Mouse (Mus musculus) gastrocnemius, adult 2 months (tissue): ENCODE data around the gene 9130019O22Rik. TPM values are rescaled to one million over a fixed set of nuclear protein-coding genes. Genes with fewer than 3 reads are reported as not detected.
"Not testable (repeated sequence)": the region's sequence is repeated elsewhere in the genome, so short reads cannot be mapped to it uniquely, and the experiment has no call there.

Experiments used
- DNase-seq: peaks from one replicate; pipeline ENCODE4 v3.0.0; 2022
- H3K27ac ChIP-seq: fragments of 200-600 bp; 2 replicates; pipeline ENCODE4 v1.8.1; 2022; ENCODE audit warnings: mild to moderate bottlenecking
- H3K4me3 ChIP-seq: fragments of 200-600 bp; 2 replicates; pipeline ENCODE4 v1.8.1; 2022; ENCODE audit warnings: mild to moderate bottlenecking, moderate library complexity
- CTCF ChIP-seq: fragments of 200-600 bp; IDR thresholded peaks from 2 replicates; pipeline ENCODE4 v1.8.1; 2022; ENCODE audit warnings: antibody characterized with exemption, mild to moderate bottlenecking, moderate library complexity
- intact Hi-C: fragments of 180-260 bp; cut with DNase I; formaldehyde crosslinking; loops from one replicate; pipeline ENCODE4 v1.15.1; 2025
- total RNA-seq, 2 experiments: library from RNA; stranded (reverse); gene quantifications; 2 replicates each; pipeline ENCODE4 v1.2.3; 2021

The 9130019O22Rik gene
- total RNA-seq, 2 experiments from 2014 or later, result 1.6 to 2.4 TPM

DNA sequence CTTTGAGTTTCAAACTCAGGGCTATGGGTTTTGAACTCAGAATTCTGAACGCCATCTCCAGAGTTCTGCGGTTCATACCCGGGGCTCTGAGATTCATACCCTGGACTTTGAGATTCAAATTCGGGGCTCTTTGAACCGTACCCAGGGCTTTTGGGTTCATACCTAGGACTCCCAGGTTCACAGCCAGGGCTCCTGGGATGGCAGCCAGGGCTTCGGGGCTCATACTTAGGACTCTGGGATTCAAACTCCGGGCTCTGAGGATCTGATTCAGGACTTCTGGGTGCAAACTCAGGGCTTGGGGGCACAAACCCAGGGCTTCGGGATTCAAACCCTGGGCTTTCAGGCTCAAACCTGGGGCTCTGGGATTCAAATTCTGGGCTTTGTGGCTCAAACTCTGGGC is 42.6 kb downstream of the 9130019O22Rik start:
- Histone ChIP-seq H3K27ac (peak overlapping the region; percentile 100), H3K4me3 (peak overlapping the region; percentile 77)
- no peak for TF ChIP-seq CTCF
- no peak for DNase-seq
- intact Hi-C loops, result loop anchor here (5.0 kb wide), 1 partner anchor 72 kb away; the partner anchor contains the start of gene Sephs2

DNA sequence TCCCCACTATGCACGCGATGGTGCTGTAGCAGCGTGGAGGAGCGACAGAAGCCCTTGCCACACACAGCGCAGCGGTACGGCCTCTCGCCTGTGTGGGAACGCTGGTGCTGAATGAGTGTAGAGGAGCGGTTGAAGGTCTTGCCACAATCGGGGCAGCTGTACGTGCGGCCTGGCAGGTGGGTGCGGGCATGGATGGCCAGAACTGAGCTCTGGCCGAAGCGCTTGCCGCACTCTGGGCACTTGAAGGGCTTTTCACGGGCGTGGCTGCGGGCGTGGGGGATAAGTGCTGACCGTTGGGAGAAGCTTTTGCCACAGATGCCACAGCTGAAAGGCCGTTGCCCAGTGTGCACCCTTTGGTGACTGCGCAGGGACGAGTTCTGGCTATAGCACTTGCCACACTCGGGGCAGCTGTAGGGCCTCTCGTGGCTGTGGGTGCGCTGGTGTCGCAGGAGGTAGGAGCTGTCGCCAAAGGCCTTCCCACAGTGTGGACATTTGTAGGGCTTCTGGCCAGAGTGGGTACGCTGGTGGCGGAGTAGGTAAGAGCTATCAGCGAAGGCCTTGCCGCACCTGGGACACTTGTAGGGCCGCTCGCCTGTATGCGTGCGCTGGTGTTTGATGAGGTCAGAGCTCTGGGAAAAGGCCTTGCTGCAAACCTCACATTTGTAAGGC is 43.5 kb downstream of the 9130019O22Rik start:
- no peak for DNase-seq
- no peak for TF ChIP-seq CTCF
- Histone ChIP-seq H3K27ac (no peak overlapping the region), H3K4me3 (no peak overlapping the region)
- intact Hi-C loops, result loop anchor here (5.0 kb wide), 1 partner anchor 71 kb away; the partner anchor contains the start of gene Sephs2

DNA sequence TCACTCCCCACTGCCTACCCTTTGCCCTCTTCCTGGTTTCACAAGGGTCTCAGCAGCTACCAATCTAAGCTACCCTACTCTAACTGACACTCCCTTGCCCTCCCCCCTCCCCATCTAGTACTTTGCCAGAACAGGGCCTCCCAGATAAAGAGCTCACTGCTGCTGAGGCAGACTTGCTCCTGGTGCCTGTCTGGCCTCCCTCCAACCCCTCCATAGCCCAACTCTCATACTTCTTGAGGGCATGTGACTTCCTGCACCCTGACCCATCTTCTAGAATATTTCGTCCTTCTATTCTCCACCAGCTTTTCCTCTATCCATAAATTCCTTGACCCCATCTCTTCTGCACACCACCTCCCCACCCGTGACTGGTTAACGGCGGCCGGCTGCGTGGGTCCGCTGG is 44.1 kb downstream of the 9130019O22Rik start:
- no peak for DNase-seq
- Histone ChIP-seq H3K27ac (no peak overlapping the region), H3K4me3 (no peak overlapping the region)
- intact Hi-C loops, result loop anchor here (5.0 kb wide), 1 partner anchor 71 kb away; the partner anchor contains the start of gene Sephs2
- TF ChIP-seq CTCF, result no peak

DNA sequence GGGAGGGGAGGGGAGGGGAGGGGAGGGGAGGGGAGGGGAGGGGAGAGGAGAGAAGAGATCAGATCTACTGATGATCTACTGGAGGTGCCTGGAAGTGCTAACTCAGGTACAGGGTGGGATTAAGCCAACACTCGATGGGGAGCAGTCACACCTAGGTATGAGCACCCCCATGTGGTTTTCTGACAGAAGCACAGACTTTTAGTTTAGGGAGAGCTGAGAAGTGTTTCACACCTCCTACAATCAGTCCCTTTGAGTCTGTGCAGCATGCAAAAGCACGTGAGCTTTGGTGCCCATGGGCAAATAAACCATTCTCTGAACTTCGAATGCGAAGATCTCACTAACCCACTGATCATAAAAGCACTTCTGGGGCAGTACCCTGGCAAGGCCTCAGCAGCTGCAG is 44.6 kb downstream of the 9130019O22Rik start:
- intact Hi-C loops, result loop anchor here (5.0 kb wide), 1 partner anchor 70 kb away; the partner anchor contains the start of gene Sephs2
- DNase-seq, result no peak
- peak; percentile 31; the same call in 1 of the 2 replicates for TF ChIP-seq CTCF
- H3K4me3 ChIP-seq, result no peak overlapping the region
- no peak overlapping the region for H3K27ac ChIP-seq

GRCm38 (mm10) chr7:127341861-127342260 is 45.1 kb downstream of the 9130019O22Rik start:
- not testable (repeated sequence) for DNase-seq, H3K4me3 ChIP-seq, H3K27ac ChIP-seq
- intact Hi-C loops, result loop anchor here (5.0 kb wide), 1 partner anchor 70 kb away; the partner anchor contains the start of gene Sephs2

- intact Hi-C loops, result loop anchor here (5.0 kb wide), 1 partner anchor 69 kb away; the partner anchor contains the start of gene Sephs2
- no peak for TF ChIP-seq CTCF
- no peak overlapping the region for H3K4me3 ChIP-seq
- H3K27ac ChIP-seq, result no peak overlapping the region
- no peak for DNase-seq
These were observed 45.6 kb downstream of the 9130019O22Rik start for GRCm38 (mm10) chr7:127341356-127341755.

GRCm38 (mm10) chr7:127337636-127338035 is 49.3 kb downstream of the 9130019O22Rik start:
- TF ChIP-seq CTCF, result no peak
- intact Hi-C loops, result no loop called here

GRCm38 (mm10) chr7:127335604-127336003 is 51.4 kb downstream of the 9130019O22Rik start:
- no peak overlapping the region for H3K4me3 ChIP-seq
- H3K27ac ChIP-seq, result no peak overlapping the region
- intact Hi-C loops, result no loop called here
- no peak for DNase-seq
- no peak for TF ChIP-seq CTCF

More at GRCm38 (mm10) chr7:127337636-127338035, 49.3 kb downstream of the 9130019O22Rik start:
- Histone ChIP-seq H3K4me3 (no peak overlapping the region), H3K27ac (no peak overlapping the region)
- peak; percentile 26 for DNase-seq

DNA sequence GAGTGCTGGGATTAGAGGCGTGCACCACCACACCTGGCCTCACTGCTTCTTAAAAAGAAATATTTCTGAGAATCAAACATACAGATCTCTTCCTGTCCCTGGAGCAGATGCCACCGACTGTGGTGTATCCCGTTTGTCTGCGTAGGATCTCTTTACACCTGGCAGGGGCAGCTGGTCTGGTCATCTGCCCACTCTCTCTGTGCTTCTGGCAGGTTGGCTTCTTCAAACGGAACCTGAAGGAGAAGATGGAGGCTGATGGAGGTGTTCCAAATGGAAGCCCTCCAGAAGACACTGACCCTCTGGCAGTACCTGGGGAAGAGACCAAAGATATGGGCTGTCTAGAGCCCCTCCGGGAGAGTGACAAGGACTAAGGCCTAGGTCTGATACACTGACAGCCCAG is 53.7 kb downstream of the 9130019O22Rik start:
- no peak overlapping the region for H3K4me3 ChIP-seq
- no peak for DNase-seq
- H3K27ac ChIP-seq, result no peak overlapping the region
- no peak for TF ChIP-seq CTCF
- intact Hi-C loops, result no loop called here

Other genes with a start within 250 kb of the 9130019O22Rik start
- gene Spn, start 249.3 kb downstream of the 9130019O22Rik start, total RNA-seq, result under 1 TPM in 1 of 2 experiments, not detected in 1; 0.17 TPM
- gene Cd2bp2, start 191.1 kb downstream of the 9130019O22Rik start, total RNA-seq, result 10 to 100 TPM; 27.2 to 32.4 TPM
- gene Tbc1d10b, start 178.7 kb downstream of the 9130019O22Rik start, total RNA-seq, result 10 to 100 TPM; 31.6 to 32.8 TPM
- over 10,000 TPM; 24,727 to 33,034 TPM for gene Mylpf, start 178.3 kb downstream of the 9130019O22Rik start, total RNA-seq
- gene Zfp553, start 154.1 kb downstream of the 9130019O22Rik start, total RNA-seq, result 1 to 10 TPM; 4.2 to 5.1 TPM
- 1 to 10 TPM in 1 of 2 experiments, under 1 TPM in 1; 0.89 to 2.1 TPM for gene Sept1, start 154.0 kb downstream of the 9130019O22Rik start, total RNA-seq
- gene Zfp771, start 142.9 kb downstream of the 9130019O22Rik start, total RNA-seq, result 10 to 100 TPM; 17.6 to 17.7 TPM
- 10 to 100 TPM; 25.1 to 35.4 TPM for gene Dctpp1, start 126.5 kb downstream of the 9130019O22Rik start, total RNA-seq
- gene Sephs2, start 113.1 kb downstream of the 9130019O22Rik start, total RNA-seq, result 10 to 100 TPM; 30.1 to 36.3 TPM
- under 1 TPM; 0.15 to 0.25 TPM for gene Itgal, start 90.9 kb downstream of the 9130019O22Rik start, total RNA-seq
- gene Zfp768, start 41.6 kb downstream of the 9130019O22Rik start, total RNA-seq, result 10 to 100 TPM; 35.2 to 38.9 TPM
- gene Zfp747, start 11.1 kb downstream of the 9130019O22Rik start, total RNA-seq, result 1 to 10 TPM; 3.7 to 3.8 TPM
- 1 to 10 TPM; 1.2 to 1.3 TPM for gene E430018J23Rik, start 6.5 kb upstream of the 9130019O22Rik start, total RNA-seq
- 1 to 10 TPM; 1.7 to 2.5 TPM for gene Zfp764, start 19.7 kb upstream of the 9130019O22Rik start, total RNA-seq
- gene Zfp688, start 34.9 kb upstream of the 9130019O22Rik start, total RNA-seq, result 1 to 10 TPM; 1.5 to 2.1 TPM
- gene Zfp689, start 62.0 kb upstream of the 9130019O22Rik start, total RNA-seq, result 1 to 10 TPM in 1 of 2 experiments, under 1 TPM in 1; 0.71 to 1.3 TPM
- gene Prr14, start 72.4 kb upstream of the 9130019O22Rik start, total RNA-seq, result 10 to 100 TPM; 19.3 to 20.9 TPM
- 10 to 100 TPM; 24.1 to 24.7 TPM for gene Fbrs, start 92.0 kb upstream of the 9130019O22Rik start, total RNA-seq
- gene Srcap, start 124.8 kb upstream of the 9130019O22Rik start, total RNA-seq, result 10 to 100 TPM; 47.5 to 50.4 TPM
- 1 to 10 TPM; 5.3 to 5.5 TPM for gene Gm42715, start 132.4 kb upstream of the 9130019O22Rik start, total RNA-seq
- gene Tmem265, start 174.2 kb upstream of the 9130019O22Rik start, total RNA-seq, result not detected
- gene Phkg2, start 186.2 kb upstream of the 9130019O22Rik start, total RNA-seq, result 10 to 100 TPM in 1 of 2 experiments, 1 to 10 TPM in 1; 8.3 to 10.8 TPM
- gene Ccdc189, start 201.4 kb upstream of the 9130019O22Rik start, total RNA-seq, result 1 to 10 TPM; 1.7 to 2.4 TPM
- 10 to 100 TPM; 33.3 to 34.6 TPM for gene Rnf40, start 201.6 kb upstream of the 9130019O22Rik start, total RNA-seq
- 1 to 10 TPM; 9.3 TPM for gene Zfp629, start 228.6 kb upstream of the 9130019O22Rik start, total RNA-seq